Mouse (Mus musculus) hindbrain, embryonic 10.5 days (tissue): ENCODE measurements around the gene Tbc1d10b. TPM values are rescaled to one million over a fixed set of nuclear protein-coding genes. Genes with fewer than 3 reads are reported as not detected.

Source experiments
- DNase-seq: peaks from one replicate; pipeline ENCODE4 v3.0.0-alpha.2; 2017; ENCODE audit warnings: low spot score
- H3K27ac ChIP-seq: fragments of 300-500 bp; sonication (generic); 2 replicates; pipeline ENCODE4 v1.5.1; 2016; ENCODE audit warnings: mild to moderate bottlenecking, moderate library complexity
- H3K27me3 ChIP-seq: fragments of 300-500 bp; sonication (generic); 2 replicates; pipeline ENCODE4 v1.6.1; 2016; ENCODE audit warnings: mild to moderate bottlenecking; ENCODE audit not compliant: poor library complexity, insufficient read depth, severe bottlenecking
- H3K36me3 ChIP-seq: fragments of 300-500 bp; sonication (generic); 2 replicates; pipeline ENCODE4 v1.6.1; 2016; ENCODE audit warnings: mild to moderate bottlenecking, moderate library complexity
- H3K4me1 ChIP-seq: fragments of 300-500 bp; sonication (generic); replicated peaks from 2 replicates; pipeline ENCODE4 v1.6.1; 2016; ENCODE audit warnings: mild to moderate bottlenecking
- H3K4me3 ChIP-seq: fragments of 300-500 bp; sonication (generic); 2 replicates; pipeline ENCODE4 v1.5.1; 2016; ENCODE audit warnings: mild to moderate bottlenecking, moderate library complexity
- H3K9me3 ChIP-seq: fragments of 300-500 bp; sonication (generic); 2 replicates; pipeline ENCODE4 v1.6.1; 2016; ENCODE audit warnings: mild to moderate bottlenecking, moderate library complexity
- WGBS: fragments of 180-500 bp; shearing (Covaris S2); methylation state at CpG from one replicate; pipeline ENCODE4 v1.1.7; 2016; 5-methylcytosine and 5-hydroxymethylcytosine counted together
- polyA plus RNA-seq: library from polyadenylated mRNA; unstranded; fragments of >200 nt; fragmentation: Nextera tagmentation; extraction: Ambion mirVana; gene quantifications from 2 replicates; pipeline ENCODE4 v1.2.1, GENCODE M21; 2016

The Tbc1d10b gene
- polyA plus RNA-seq, 1 experiment from 2014 or later = 28.2 TPM

GRCm38 (mm10) chr7:127209851-127210250 lies 1.6 kb upstream of the Tbc1d10b start:
- WGBS = 82% methylated on average over 5 of the region's 5 CpGs
- DNase-seq = no peak
- Histone ChIP-seq H3K9me3 (no peaks in the 10 kb centered on the region), H3K4me3 (peak overlapping the region; percentile 86), H3K36me3 (peaks cover 11% of the 10 kb centered on the region), H3K27me3 (peaks cover 43% of the 10 kb centered on the region), H3K27ac (no peak overlapping the region), H3K4me1 (peaks cover 54% of the 10 kb centered on the region)

GRCm38 (mm10) chr7:127208553-127209438 lies 528 bp upstream of the Tbc1d10b start, which contains the start of gene Mylpf:
Mylpf (plus strand) TSS chr7:127208890.
- H3K9me3 ChIP-seq = no peaks in the 10 kb centered on the region
- peak within 1 kb of the TSS; percentile 95 for H3K27ac ChIP-seq
- peaks cover 44% of the 10 kb centered on the region for H3K4me1 ChIP-seq
- peak; percentile 91 for DNase-seq
- peaks cover 32% of the 10 kb centered on the region for H3K27me3 ChIP-seq
- peaks cover 9% of the 10 kb centered on the region for H3K36me3 ChIP-seq
- WGBS = 0% methylated on average over 44 of the region's 44 CpGs
- peak within 1 kb of the TSS; percentile 86 for H3K4me3 ChIP-seq

- under 1% methylated on average over 53 of the region's 53 CpGs for WGBS
- Histone ChIP-seq H3K4me3 (peak overlapping the region; percentile 86), H3K4me1 (peaks cover 43% of the 10 kb centered on the region), H3K9me3 (no peaks in the 10 kb centered on the region), H3K27me3 (peaks cover 21% of the 10 kb centered on the region), H3K36me3 (peaks cover 21% of the 10 kb centered on the region), H3K27ac (peak overlapping the region; percentile 95)
- DNase-seq = peak; percentile 36
Measured at GRCm38 (mm10) chr7:127207374-127208294, 634 bp downstream of the Tbc1d10b start.

GRCm38 (mm10) chr7:127206606-127207005 lies 1.7 kb downstream of the Tbc1d10b start:
- peak overlapping the region; percentile 86 for H3K4me3 ChIP-seq
- 0 out of 2 replicates have a peak overlapping the region, but pooled peaks have one; percentile 95 for H3K27ac ChIP-seq
- H3K36me3 ChIP-seq = peaks cover 27% of the 10 kb centered on the region
- no peaks in the 10 kb centered on the region for H3K9me3 ChIP-seq
- 66% methylated on average over 2 of the region's 2 CpGs for WGBS
- H3K27me3 ChIP-seq = peaks cover 16% of the 10 kb centered on the region
- no peak for DNase-seq
- H3K4me1 ChIP-seq = peaks cover 43% of the 10 kb centered on the region

DNA sequence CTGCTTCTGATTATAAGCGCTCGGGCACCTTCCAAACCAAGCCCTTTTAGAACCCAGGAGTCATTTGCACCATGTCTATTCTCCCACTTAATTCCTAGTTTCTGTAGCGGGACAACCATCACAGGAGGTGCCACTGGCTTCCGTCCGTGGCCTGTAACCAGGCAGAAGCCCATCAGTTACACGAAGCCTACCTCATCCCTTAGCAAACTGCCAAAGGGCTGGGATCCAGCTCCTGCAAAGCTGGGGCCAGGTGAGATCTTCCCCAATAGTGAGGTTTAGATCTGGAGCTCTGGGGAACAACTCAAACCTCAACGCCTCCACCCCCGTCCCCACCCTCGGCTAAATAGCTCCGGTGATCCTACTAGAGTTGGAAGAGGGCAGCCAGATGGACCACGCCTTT lies 11.8 kb downstream of the Tbc1d10b start:
- peak overlapping the region; percentile 93 for H3K27ac ChIP-seq

GRCm38 (mm10) chr7:127195544-127196295 lies 12.5 kb downstream of the Tbc1d10b start, which contains the start of gene Cd2bp2:
Cd2bp2 (minus strand) TSS chr7:127196050.
- DNase-seq = peak; percentile 97
- Histone ChIP-seq H3K4me1 (peaks cover 26% of the 10 kb centered on the region), H3K4me3 (peak within 1 kb of the TSS; percentile 77), H3K27ac (peak within 1 kb of the TSS; percentile 93), H3K9me3 (no peaks in the 10 kb centered on the region), H3K27me3 (no peaks in the 10 kb centered on the region), H3K36me3 (peaks cover 82% of the 10 kb centered on the region)
- WGBS = under 1% methylated on average over 51 of the region's 51 CpGs

More for the DNA sequence above, 11.8 kb downstream of the Tbc1d10b start:
- Histone ChIP-seq H3K4me1 (peaks cover 26% of the 10 kb centered on the region), H3K4me3 (peak overlapping the region; percentile 77), H3K36me3 (peaks cover 83% of the 10 kb centered on the region), H3K9me3 (no peaks in the 10 kb centered on the region), H3K27me3 (no peaks in the 10 kb centered on the region)
- no peak for DNase-seq
- WGBS = 60% methylated on average over 11 of the region's 11 CpGs

DNA sequence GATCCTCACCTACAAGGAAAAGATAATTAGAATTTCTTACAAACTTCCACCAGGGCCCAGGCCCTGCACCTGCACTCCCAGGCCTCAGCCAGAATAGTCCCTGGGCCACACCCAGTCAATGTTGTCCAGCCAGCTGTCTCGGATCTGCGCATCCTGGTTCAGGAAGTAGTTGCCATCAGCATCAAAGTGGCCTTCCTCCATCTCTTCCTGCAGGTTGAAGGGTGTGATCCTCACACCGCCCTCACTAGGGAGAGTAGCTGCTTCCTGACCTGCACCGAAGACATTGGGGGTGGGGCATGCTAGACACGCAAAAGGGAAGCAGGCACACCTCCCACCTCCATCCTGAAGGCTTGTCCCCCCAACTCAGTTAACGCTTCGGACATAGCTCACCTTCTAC lies 13.6 kb downstream of the Tbc1d10b start:
- H3K27ac ChIP-seq = peak overlapping the region; percentile 93
- no peaks in the 10 kb centered on the region for H3K27me3 ChIP-seq
- H3K4me3 ChIP-seq = peak overlapping the region; percentile 77
- WGBS = 83% methylated on average over 7 of the region's 7 CpGs
- no peaks in the 10 kb centered on the region for H3K9me3 ChIP-seq
- H3K4me1 ChIP-seq = peaks cover 26% of the 10 kb centered on the region
- DNase-seq = no peak
- peaks cover 77% of the 10 kb centered on the region for H3K36me3 ChIP-seq

GRCm38 (mm10) chr7:127194011-127194632 lies 14.1 kb downstream of the Tbc1d10b start:
- H3K9me3 ChIP-seq = no peaks in the 10 kb centered on the region
- 97% methylated on average over 17 of the region's 17 CpGs for WGBS
- H3K4me1 ChIP-seq = peaks cover 26% of the 10 kb centered on the region
- peaks cover 72% of the 10 kb centered on the region for H3K36me3 ChIP-seq
- no peaks in the 10 kb centered on the region for H3K27me3 ChIP-seq
- no peak for DNase-seq
- H3K27ac ChIP-seq = no peak overlapping the region
- H3K4me3 ChIP-seq = peak overlapping the region; percentile 77

DNA sequence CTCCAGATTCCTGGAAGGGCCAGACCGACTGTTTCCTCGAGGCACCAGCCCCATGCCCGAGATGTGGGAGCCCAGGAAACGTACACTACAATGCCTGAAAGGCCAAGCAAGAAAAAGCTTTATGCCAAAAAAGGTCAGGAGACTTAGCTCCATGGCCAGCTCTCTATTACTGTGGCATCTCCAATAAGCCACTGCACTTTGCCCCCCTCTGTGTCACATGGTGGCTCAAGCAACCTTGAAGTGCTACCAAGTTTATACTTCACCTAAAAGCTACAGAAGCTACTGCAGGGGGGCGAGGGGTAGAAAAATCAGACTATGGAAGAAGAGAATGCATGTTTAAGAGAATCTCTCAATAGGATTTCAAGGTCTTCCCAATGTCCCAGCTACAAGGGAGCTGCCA lies 15.3 kb downstream of the Tbc1d10b start:
- no peaks in the 10 kb centered on the region for H3K27me3 ChIP-seq
- H3K36me3 ChIP-seq = peaks cover 61% of the 10 kb centered on the region
- WGBS = 90% methylated on average over 5 of the region's 5 CpGs
- H3K27ac ChIP-seq = no peak overlapping the region
- no peak for DNase-seq
- H3K4me1 ChIP-seq = peaks cover 26% of the 10 kb centered on the region
- H3K4me3 ChIP-seq = no peak overlapping the region
- H3K9me3 ChIP-seq = no peaks in the 10 kb centered on the region

- WGBS = 91% methylated on average over 6 of the region's 6 CpGs
- H3K36me3 ChIP-seq = peaks cover 48% of the 10 kb centered on the region
- peaks cover 15% of the 10 kb centered on the region for H3K4me1 ChIP-seq
- no peaks in the 10 kb centered on the region for H3K27me3 ChIP-seq
- DNase-seq = no peak
- H3K4me3 ChIP-seq = no peak overlapping the region
- no peaks in the 10 kb centered on the region for H3K9me3 ChIP-seq
- no peak overlapping the region for H3K27ac ChIP-seq
Measured at GRCm38 (mm10) chr7:127190672-127191071, 17.6 kb downstream of the Tbc1d10b start.

GRCm38 (mm10) chr7:127188305-127189276 lies 19.7 kb downstream of the Tbc1d10b start:
- Histone ChIP-seq H3K27me3 (no peaks in the 10 kb centered on the region), H3K36me3 (peaks cover 34% of the 10 kb centered on the region), H3K27ac (no peak overlapping the region), H3K4me1 (no peaks in the 10 kb centered on the region), H3K9me3 (no peaks in the 10 kb centered on the region), H3K4me3 (no peak overlapping the region)
- DNase-seq = no peak
- 86% methylated on average over 17 of the region's 17 CpGs for WGBS
